Mouse (Mus musculus) MEL (cell line): ENCODE results near the gene Gprin2.

Experiments
- BHLHE40 ChIP-seq: IDR thresholded peaks from 2 replicates; pipeline ENCODE4 v1.6.1; 2012; ENCODE audit warnings: low read depth, mild to moderate bottlenecking, inconsistent platforms, low read length, improper control_type of control experiment, borderline replicate concordance
- CHD1 ChIP-seq: IDR thresholded peaks from 2 replicates; pipeline ENCODE4 v1.6.1; 2012; ENCODE audit warnings: low read depth, mild to moderate bottlenecking, inconsistent platforms, low read length, improper control_type of control experiment
- CHD2 ChIP-seq: IDR thresholded peaks from 2 replicates; pipeline ENCODE4 v1.6.1; 2011; ENCODE audit warnings: low read length, improper control_type of control experiment
- CTCF ChIP-seq, 3 experiments: IDR thresholded peaks in 2 of 3; conservative IDR thresholded peaks in 1 of 3; 2 replicates each; pipeline ENCODE4 v1.5.1; 2011 to 2012; ENCODE audit warnings: low read length in 3 of 3, low read depth in 2 of 3, mild to moderate bottlenecking in 2 of 3, improper control_type of control experiment in 1 of 3, inconsistent platforms in 1 of 3, mixed read lengths in 1 of 3, moderate library complexity in 1 of 3; ENCODE audit not compliant: control insufficient read depth in 1 of 3, insufficient read depth in 1 of 3, poor library complexity in 1 of 3, severe bottlenecking in 1 of 3
- GABPA ChIP-seq: IDR thresholded peaks from 2 replicates; pipeline ENCODE4 v1.6.1; 2012; ENCODE audit warnings: low read depth, mild to moderate bottlenecking, inconsistent platforms, low read length, improper control_type of control experiment, moderate library complexity
- GATA1 ChIP-seq: IDR thresholded peaks from 2 replicates; pipeline ENCODE4 v1.6.1; 2011; ENCODE audit warnings: low read depth, low read length, improper control_type of control experiment
- HCFC1 ChIP-seq: IDR thresholded peaks from 2 replicates; pipeline ENCODE4 v1.6.1; 2012; ENCODE audit warnings: low read depth, mild to moderate bottlenecking, inconsistent platforms, low read length, improper control_type of control experiment, moderate library complexity
- MEF2A ChIP-seq: IDR thresholded peaks from 2 replicates; pipeline ENCODE4 v1.6.1; 2014; ENCODE audit warnings: low read depth, mild to moderate bottlenecking, inconsistent platforms, low read length, improper control_type of control experiment; ENCODE audit not compliant: poor library complexity, insufficient replicate concordance, severe bottlenecking; ENCODE audit errors: extremely low read depth
- NRF1 ChIP-seq: IDR thresholded peaks from 2 replicates; pipeline ENCODE4 v1.6.1; 2014; ENCODE audit warnings: low read depth, mild to moderate bottlenecking, inconsistent platforms, low read length, improper control_type of control experiment, moderate library complexity; ENCODE audit not compliant: poor library complexity, insufficient read depth, severe bottlenecking
- POLR2A ChIP-seq, 2 experiments: IDR thresholded peaks; 2 replicates each; pipeline ENCODE4 v1.6.1; 2011 to 2012; ENCODE audit warnings: low read length in 2 of 2, mild to moderate bottlenecking in 2 of 2, control low read depth in 1 of 2, improper control_type of control experiment in 1 of 2, low read depth in 1 of 2, moderate library complexity in 1 of 2; ENCODE audit not compliant: control insufficient read depth in 1 of 2, insufficient read depth in 1 of 2, poor library complexity in 1 of 2
- POLR2AphosphoS5 ChIP-seq: IDR thresholded peaks from 2 replicates; pipeline ENCODE4 v1.6.1; 2012; ENCODE audit warnings: low read depth, borderline replicate concordance, mild to moderate bottlenecking, inconsistent platforms, low read length, moderate library complexity, mixed read lengths
- TBP ChIP-seq: IDR thresholded peaks from 2 replicates; pipeline ENCODE4 v1.8.0; 2011; ENCODE audit warnings: low read depth, low read length, improper control_type of control experiment
- ZNF384 ChIP-seq: IDR thresholded peaks from 2 replicates; pipeline ENCODE4 v1.6.1; 2012; ENCODE audit warnings: low read depth, mild to moderate bottlenecking, inconsistent platforms, low read length, improper control_type of control experiment

- TF ChIP-seq ZNF384 = no peak
- TF ChIP-seq CTCF (IDR thresholded peaks at IDR 0.05 in 2 of 3, conservative IDR thresholded peaks at IDR 0.05 in 1 of 3; ENCODE audit: control insufficient read depth in 1 of 3, insufficient read depth in 1 of 3, low read depth in 2 of 3, low read length in 3 of 3, poor library complexity in 1 of 3, severe bottlenecking in 1 of 3) = no peak
- no peak for TF ChIP-seq GABPA
- TF ChIP-seq CHD2 = no peak
- TF ChIP-seq POLR2AphosphoS5 = no peak
- TF ChIP-seq NRF1 = no peak
- no peak for TF ChIP-seq HCFC1
- no peak for TF ChIP-seq CHD1
- TF ChIP-seq TBP = no peak
- no peak for TF ChIP-seq BHLHE40
- no peak for TF ChIP-seq GATA1
- TF ChIP-seq MEF2A = no peak
- TF ChIP-seq POLR2A (IDR thresholded peaks at IDR 0.05; ENCODE audit: control insufficient read depth in 1 of 2, insufficient read depth in 1 of 2, low read depth in 1 of 2, low read length in 2 of 2, poor library complexity in 1 of 2) = no peak
Measured at GRCm38 (mm10) chr14:34221416-34222077, 20.1 kb upstream of the Gprin2 start.
